In genomic region chr6:58843580-58843979, GRCm38 (mm10) we compare ENCODE assay signal across 22 mouse cellular contexts. TPM values are rescaled to one million over a fixed set of nuclear protein-coding genes. Genes with fewer than 3 reads are reported as not detected.
DNase-seq lines count a peak whose midpoint lies in the region; ATAC-seq and TF ChIP-seq lines count a peak whose summit lies in the region.
"Had no signal": no experiment of that assay in that cellular context is flagged by ENCODE, and none has a peak within 500 bp of the region (broad histone marks: within the 10 kb centered on the region; RNA-seq: fewer than 3 reads in every experiment).

No protein-coding gene starts in this region.

- H3K9ac ChIP-seq in embryonic facial prominence, embryonic 13.5 days, result no peak overlapping the region
- no peak overlapping the region for H3K9ac ChIP-seq in hindbrain, postnatal 0 days (replicated peaks; ENCODE audit: low read length)
- H3K9ac ChIP-seq in hindbrain, embryonic 12.5 days, result no peak overlapping the region
- no peak overlapping the region for H3K9ac ChIP-seq in stomach, postnatal 0 days (ENCODE audit: low read length)
- H3K9ac ChIP-seq in intestine, embryonic 15.5 days, result no peak overlapping the region
- H3K9ac ChIP-seq: liver, postnatal 0 days; midbrain, embryonic 13.5 days; neural tube, embryonic 13.5 days had no signal

- no peak overlapping the region for H3K27ac ChIP-seq in embryonic facial prominence, embryonic 13.5 days
- H3K27ac ChIP-seq in embryonic facial prominence, embryonic 10.5 days (replicated peaks), result no peak overlapping the region
- H3K27ac ChIP-seq in hindbrain, postnatal 0 days, result no peak overlapping the region
- no peak overlapping the region for H3K27ac ChIP-seq in hindbrain, embryonic 12.5 days
- H3K27ac ChIP-seq in stomach, postnatal 0 days (replicated peaks), result no peak overlapping the region
- no peak overlapping the region for H3K27ac ChIP-seq in intestine, embryonic 15.5 days
- H3K27ac ChIP-seq: heart, adult 2 months; kidney, postnatal 0 days; midbrain, embryonic 13.5 days; neural tube, embryonic 13.5 days had no signal

- no peak for DNase-seq in embryonic facial prominence, embryonic 10.5 days (ENCODE audit: low spot score)
- no peak for DNase-seq in hindbrain, postnatal 0 days (ENCODE audit: low spot score)
- DNase-seq in stomach, postnatal 0 days (ENCODE audit: low spot score), result peak; percentile 10
- DNase-seq in thymus, postnatal 4 days, result peak; percentile 57
- no peak for DNase-seq in right cerebral cortex, postnatal 4 days
- DNase-seq: adrenal gland, adult 2 months; cerebellum, adult 8-10 months; gastrocnemius, postnatal 25 days; heart, adult 2 months; heart, postnatal 4 days; kidney, adult 18-20 months; left cerebral cortex, postnatal 4 days; liver; liver, postnatal 0 days; lung, postnatal 10 days; spleen, adult 18-20 months had no signal

- no peaks in the 10 kb centered on the region for H3K9me3 ChIP-seq in embryonic facial prominence, embryonic 13.5 days
- H3K9me3 ChIP-seq in embryonic facial prominence, embryonic 10.5 days, result no peaks in the 10 kb centered on the region
- H3K9me3 ChIP-seq in hindbrain, postnatal 0 days (ENCODE audit: low read length), result no peaks in the 10 kb centered on the region
- no peaks in the 10 kb centered on the region for H3K9me3 ChIP-seq in hindbrain, embryonic 12.5 days (replicated peaks)
- no peaks in the 10 kb centered on the region for H3K9me3 ChIP-seq in stomach, postnatal 0 days (ENCODE audit: control insufficient read depth, low read length)
- H3K9me3 ChIP-seq in intestine, embryonic 15.5 days, result no peaks in the 10 kb centered on the region
- H3K9me3 ChIP-seq: midbrain, embryonic 13.5 days; neural tube, embryonic 13.5 days had no signal

- TF ChIP-seq CTCF in hindbrain, postnatal 0 days (IDR thresholded peaks at IDR 0.05; ENCODE audit: low read depth), result no peak
- TF ChIP-seq CTCF in stomach, postnatal 0 days (IDR thresholded peaks at IDR 0.05; ENCODE audit: low read depth), result no peak

- H3K4me3 ChIP-seq in embryonic facial prominence, embryonic 13.5 days, result no peak overlapping the region
- H3K4me3 ChIP-seq in embryonic facial prominence, embryonic 10.5 days, result no peak overlapping the region
- H3K4me3 ChIP-seq in hindbrain, postnatal 0 days (ENCODE audit: low read length), result no peak overlapping the region
- H3K4me3 ChIP-seq in hindbrain, embryonic 12.5 days, result no peak overlapping the region
- no peak overlapping the region for H3K4me3 ChIP-seq in stomach, postnatal 0 days (ENCODE audit: low read depth, low read length)
- H3K4me3 ChIP-seq in intestine, embryonic 15.5 days (replicated peaks), result no peak overlapping the region
- H3K4me3 ChIP-seq: heart, adult 2 months; midbrain, embryonic 13.5 days; neural tube, embryonic 13.5 days had no signal

- peaks cover 3% of the 10 kb centered on the region; the same call in 1 of the 2 replicates for H3K4me1 ChIP-seq in embryonic facial prominence, embryonic 13.5 days
- H3K4me1 ChIP-seq in embryonic facial prominence, embryonic 10.5 days, result peaks cover 11% of the 10 kb centered on the region
- peaks cover 2% of the 10 kb centered on the region; the same call in 1 of the 2 replicates for H3K4me1 ChIP-seq in hindbrain, postnatal 0 days (ENCODE audit: insufficient read depth, low read length)
- no peaks in the 10 kb centered on the region for H3K4me1 ChIP-seq in hindbrain, embryonic 12.5 days
- no peaks in the 10 kb centered on the region for H3K4me1 ChIP-seq in stomach, postnatal 0 days (replicated peaks; ENCODE audit: control insufficient read depth, insufficient read depth)
- H3K4me1 ChIP-seq in intestine, embryonic 15.5 days (replicated peaks), result no peaks in the 10 kb centered on the region
- H3K4me1 ChIP-seq: neural tube, embryonic 13.5 days had no signal

- no peak for TF ChIP-seq EP300 in stomach, postnatal 0 days (optimal IDR thresholded peaks at IDR 0.05)

- WGBS in embryonic facial prominence, embryonic 13.5 days, result 80% methylated on average over 9 of the region's 9 CpGs
- 90% methylated on average over 9 of the region's 9 CpGs for WGBS in embryonic facial prominence, embryonic 10.5 days
- 87% methylated on average over 9 of the region's 9 CpGs for WGBS in hindbrain, postnatal 0 days
- WGBS in hindbrain, embryonic 12.5 days, result 85% methylated on average over 9 of the region's 9 CpGs
- 88% methylated on average over 9 of the region's 9 CpGs for WGBS in stomach, postnatal 0 days
- 90% methylated on average over 9 of the region's 9 CpGs for WGBS in intestine, embryonic 15.5 days

- no peak overlapping the region for H3K4me2 ChIP-seq in embryonic facial prominence, embryonic 13.5 days
- no peak overlapping the region for H3K4me2 ChIP-seq in hindbrain, postnatal 0 days (ENCODE audit: low read depth, low read length)
- H3K4me2 ChIP-seq in hindbrain, embryonic 12.5 days (replicated peaks), result no peak overlapping the region
- H3K4me2 ChIP-seq in stomach, postnatal 0 days (replicated peaks; ENCODE audit: low read depth), result no peak overlapping the region
- no peak overlapping the region for H3K4me2 ChIP-seq in intestine, embryonic 15.5 days (replicated peaks)
- H3K4me2 ChIP-seq: midbrain, embryonic 13.5 days; neural tube, embryonic 13.5 days had no signal

- peak; percentile 52; the same call in 1 of the 2 replicates for ATAC-seq in embryonic facial prominence, embryonic 13.5 days (ENCODE audit: insufficient number of reproducible peaks, insufficient read depth, low FRiP score, low TSS enrichment, low read depth)
- ATAC-seq in hindbrain, postnatal 0 days, result peak; percentile 21; the same call in 1 of the 2 replicates
- no peak for ATAC-seq in hindbrain, embryonic 12.5 days (ENCODE audit: low FRiP score)
- ATAC-seq in stomach, postnatal 0 days (ENCODE audit: low FRiP score, low TSS enrichment), result no peak
- ATAC-seq in intestine, embryonic 15.5 days, result no peak
- ATAC-seq: liver, postnatal 0 days had no signal

- no peaks in the 10 kb centered on the region for H3K36me3 ChIP-seq in embryonic facial prominence, embryonic 13.5 days
- H3K36me3 ChIP-seq in embryonic facial prominence, embryonic 10.5 days (replicated peaks), result no peaks in the 10 kb centered on the region
- H3K36me3 ChIP-seq in hindbrain, postnatal 0 days (ENCODE audit: insufficient read depth, low read length), result no peaks in the 10 kb centered on the region; the same call in 1 of the 2 replicates
- no peaks in the 10 kb centered on the region; the same call in 1 of the 2 replicates for H3K36me3 ChIP-seq in hindbrain, embryonic 12.5 days
- H3K36me3 ChIP-seq in stomach, postnatal 0 days (ENCODE audit: control insufficient read depth, insufficient read depth, low read length), result no peaks in the 10 kb centered on the region
- H3K36me3 ChIP-seq in intestine, embryonic 15.5 days, result no peaks in the 10 kb centered on the region
- H3K36me3 ChIP-seq: neural tube, embryonic 13.5 days had no signal

- no peaks in the 10 kb centered on the region for H3K27me3 ChIP-seq in embryonic facial prominence, embryonic 13.5 days
- no peaks in the 10 kb centered on the region for H3K27me3 ChIP-seq in embryonic facial prominence, embryonic 10.5 days (replicated peaks; ENCODE audit: low read depth, poor library complexity, severe bottlenecking)
- no peaks in the 10 kb centered on the region for H3K27me3 ChIP-seq in hindbrain, postnatal 0 days (ENCODE audit: insufficient read depth, low read length)
- no peaks in the 10 kb centered on the region for H3K27me3 ChIP-seq in hindbrain, embryonic 12.5 days
- H3K27me3 ChIP-seq in stomach, postnatal 0 days (ENCODE audit: control insufficient read depth, insufficient read depth, low read length), result no peaks in the 10 kb centered on the region
- no peaks in the 10 kb centered on the region for H3K27me3 ChIP-seq in intestine, embryonic 15.5 days (replicated peaks)
- H3K27me3 ChIP-seq: midbrain, embryonic 13.5 days; neural tube, embryonic 13.5 days had no signal

RNA-seq across cellular contexts. Expression of gene Herc3, which starts 12.3 kb away (rescaled TPM):
- polyA plus RNA-seq in embryonic facial prominence, embryonic 13.5 days (2015; fragmentation: Nextera tagmentation; extraction: Ambion mirVana), result 6.9 TPM in 2 replicates
- polyA plus RNA-seq in embryonic facial prominence, embryonic 10.5 days (2016; fragmentation: Nextera tagmentation; extraction: Ambion mirVana), result 4.8 and 5.9 TPM in 2 replicates
- 105 and 140 TPM in 2 replicates for total RNA-seq in hindbrain, postnatal 0 days (2014; rRNA removed)
- polyA plus RNA-seq in hindbrain, postnatal 0 days (2015; fragmentation: Nextera tagmentation; extraction: Ambion mirVana), result 35.1 and 36.8 TPM in 2 replicates
- 17.6 and 18.3 TPM in 2 replicates for polyA plus RNA-seq in hindbrain, embryonic 12.5 days (2016; fragmentation: Nextera tagmentation; extraction: Ambion mirVana)
- 11.0 and 13.1 TPM in 2 replicates for polyA plus RNA-seq in stomach, postnatal 0 days (2015; fragmentation: Nextera tagmentation; extraction: Ambion mirVana)
- polyA plus RNA-seq in intestine, embryonic 15.5 days (2015; fragmentation: Nextera tagmentation; extraction: Ambion mirVana), result 13.8 and 14.6 TPM in 2 replicates

Comparison
In these comparisons a context has a peak if more than half of its experiments do, and no peak if none do; other contexts are left out.
1. ATAC-seq: peak in embryonic facial prominence, embryonic 13.5 days (single experiment) and hindbrain, postnatal 0 days (single experiment); none in hindbrain, embryonic 12.5 days (single experiment), stomach, postnatal 0 days (single experiment) and intestine, embryonic 15.5 days (single experiment).
2. DNase-seq: peak in stomach, postnatal 0 days (single experiment) and thymus, postnatal 4 days (single experiment); none in embryonic facial prominence, embryonic 10.5 days (single experiment), hindbrain, postnatal 0 days (single experiment) and right cerebral cortex, postnatal 4 days (single experiment).